Comparison of ENCODE assay signal across 10 mouse cellular contexts in the genomic region with DNA sequence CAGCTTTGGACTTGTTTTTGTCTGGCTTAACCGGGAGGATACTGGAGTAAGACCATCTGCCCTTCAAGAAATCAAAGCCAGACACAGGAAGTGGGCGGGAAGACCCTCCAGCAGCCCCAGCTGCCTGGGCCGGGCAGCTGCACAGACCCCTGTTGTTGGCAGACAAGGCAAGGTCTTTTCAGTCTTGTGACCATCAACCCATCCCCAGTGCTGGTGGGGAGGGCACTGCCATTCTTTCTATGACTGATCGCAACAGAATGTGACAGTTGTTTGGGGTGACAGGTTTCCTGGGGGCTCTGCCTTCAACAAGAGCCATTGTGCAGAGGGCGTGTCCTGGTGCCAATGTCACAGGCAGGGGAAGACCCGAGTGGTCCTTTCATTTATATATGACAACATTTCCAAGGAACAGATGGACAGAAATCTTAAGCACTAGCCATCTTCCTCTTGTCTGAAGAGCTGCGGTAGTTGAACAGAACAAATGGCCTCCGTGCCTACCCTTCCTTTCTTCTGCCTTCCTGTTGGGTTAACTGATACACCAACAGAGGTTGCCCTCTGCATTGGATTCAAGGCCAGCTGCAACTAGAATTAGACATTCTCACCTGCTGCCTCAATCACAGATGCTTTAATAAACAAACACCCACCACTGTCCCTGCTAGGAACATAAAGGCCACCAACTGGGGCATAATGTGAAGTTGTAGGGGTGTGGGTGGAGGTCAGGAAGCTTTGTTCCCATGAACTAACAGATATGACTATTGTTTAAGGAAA.
DNase-seq lines count a peak whose midpoint lies in the region; ATAC-seq and TF ChIP-seq lines count a peak whose summit lies in the region.
"Had no signal": no experiment of that assay in that cellular context is flagged by ENCODE, and none has a peak within 500 bp of the region (broad histone marks: within the 10 kb centered on the region; RNA-seq: fewer than 3 reads in every experiment).

No protein-coding gene starts in this region.

- no peaks in the 10 kb centered on the region for H3K27me3 ChIP-seq in hindbrain, embryonic 13.5 days
- H3K27me3 ChIP-seq in midbrain, embryonic 14.5 days (ENCODE audit: control insufficient read depth, insufficient read depth, low read length) = no peaks in the 10 kb centered on the region
- H3K27me3 ChIP-seq: megakaryocyte, embryonic 14.5 days had no signal

- H3K27ac ChIP-seq in bone marrow, adult 2 months (ENCODE audit: control insufficient read depth, insufficient read depth, low read depth, low read length, poor library complexity) = peak overlapping the region; percentile 19
- H3K27ac ChIP-seq in hindbrain, embryonic 13.5 days = 0 out of 2 replicates have a peak overlapping the region, but pooled peaks have one; percentile 48
- no peak overlapping the region for H3K27ac ChIP-seq in midbrain, embryonic 14.5 days (replicated peaks; ENCODE audit: low read depth, low read length)

- intact Hi-C loops in gastrocnemius, postnatal 14 days (cut with DNase I; ENCODE audit: low total_unique reads) = no loop called here
- intact Hi-C loops in left cerebral cortex, postnatal 25 days (cut with DNase I) = no loop called here

- no peak for TF ChIP-seq POLR2A in bone marrow, adult 2 months (IDR thresholded peaks at IDR 0.05; ENCODE audit: borderline replicate concordance, control insufficient read depth, low read depth, low read length)

- no peak overlapping the region for H3K4me2 ChIP-seq in hindbrain, embryonic 13.5 days
- no peak overlapping the region for H3K4me2 ChIP-seq in midbrain, embryonic 14.5 days (ENCODE audit: low read length)

- 68% methylated on average over 8 of the region's 8 CpGs for WGBS in bone marrow, adult 2 months
- WGBS in hindbrain, embryonic 13.5 days = 33% methylated on average over 8 of the region's 8 CpGs
- WGBS in midbrain, embryonic 14.5 days = 56% methylated on average over 8 of the region's 8 CpGs

- no peak overlapping the region for H3K4me3 ChIP-seq in bone marrow, adult 2 months (replicated peaks; ENCODE audit: control insufficient read depth, low read depth, low read length)
- no peak overlapping the region for H3K4me3 ChIP-seq in hindbrain, embryonic 13.5 days
- H3K4me3 ChIP-seq in midbrain, embryonic 14.5 days (replicated peaks; ENCODE audit: low read depth, low read length) = no peak overlapping the region
- H3K4me3 ChIP-seq: megakaryocyte, embryonic 14.5 days had no signal

- no peak overlapping the region for H3K9ac ChIP-seq in hindbrain, embryonic 13.5 days
- no peak overlapping the region for H3K9ac ChIP-seq in midbrain, embryonic 14.5 days (replicated peaks; ENCODE audit: low read length)

- ATAC-seq in hindbrain, embryonic 13.5 days (ENCODE audit: low FRiP score) = peak; percentile 50
- no peak for ATAC-seq in midbrain, embryonic 14.5 days (ENCODE audit: low FRiP score, low TSS enrichment)

- peak; percentile 11 for DNase-seq in gastrocnemius, postnatal 14 days
- no peak for DNase-seq in gastrocnemius, adult 8-10 months (ENCODE audit: low spot score in 2 of 2)
- DNase-seq in midbrain, embryonic 14.5 days = peak; percentile 12
- no peak for DNase-seq in lung, postnatal 10 days
- no peak for DNase-seq in heart, postnatal 4 days
- no peak for DNase-seq in left cerebral cortex, postnatal 25 days (ENCODE audit: low spot score in 2 of 2)
- DNase-seq: cerebellum, adult 2 months had no signal

- no peaks in the 10 kb centered on the region for H3K9me3 ChIP-seq in hindbrain, embryonic 13.5 days
- no peaks in the 10 kb centered on the region for H3K9me3 ChIP-seq in midbrain, embryonic 14.5 days (ENCODE audit: control insufficient read depth, low read length)
- H3K9me3 ChIP-seq: megakaryocyte, embryonic 14.5 days had no signal

- no peaks in the 10 kb centered on the region for H3K36me3 ChIP-seq in hindbrain, embryonic 13.5 days
- no peaks in the 10 kb centered on the region for H3K36me3 ChIP-seq in midbrain, embryonic 14.5 days (ENCODE audit: control insufficient read depth, insufficient read depth, low read length)

- peaks cover 3% of the 10 kb centered on the region for H3K4me1 ChIP-seq in bone marrow, adult 2 months (ENCODE audit: control insufficient read depth, insufficient read depth, low read length)
- H3K4me1 ChIP-seq in hindbrain, embryonic 13.5 days (replicated peaks) = peaks cover 4% of the 10 kb centered on the region; the same call in 1 of the 2 replicates
- H3K4me1 ChIP-seq in midbrain, embryonic 14.5 days (ENCODE audit: control insufficient read depth, insufficient read depth, low read length) = no peaks in the 10 kb centered on the region

- no peak for TF ChIP-seq CTCF in bone marrow, adult 2 months (IDR thresholded peaks at IDR 0.05; ENCODE audit: control insufficient read depth, insufficient read depth, low read length)

Comparison
In these comparisons a context has a peak if more than half of its experiments do, and no peak if none do; other contexts are left out.
1. DNase-seq: peak in gastrocnemius, postnatal 14 days (single experiment) and midbrain, embryonic 14.5 days (single experiment); none in gastrocnemius, adult 8-10 months (0 of 2), lung, postnatal 10 days (single experiment), heart, postnatal 4 days (single experiment) and left cerebral cortex, postnatal 25 days (0 of 2).